Mouse (Mus musculus): ENCODE data around the gene Lce1h. TPM values are rescaled to one million over a fixed set of nuclear protein-coding genes. Genes with fewer than 3 reads are reported as not detected.

The Lce1h gene
- polyA plus RNA-seq, 1 experiment from 2014 or later, result not detected

DNA sequence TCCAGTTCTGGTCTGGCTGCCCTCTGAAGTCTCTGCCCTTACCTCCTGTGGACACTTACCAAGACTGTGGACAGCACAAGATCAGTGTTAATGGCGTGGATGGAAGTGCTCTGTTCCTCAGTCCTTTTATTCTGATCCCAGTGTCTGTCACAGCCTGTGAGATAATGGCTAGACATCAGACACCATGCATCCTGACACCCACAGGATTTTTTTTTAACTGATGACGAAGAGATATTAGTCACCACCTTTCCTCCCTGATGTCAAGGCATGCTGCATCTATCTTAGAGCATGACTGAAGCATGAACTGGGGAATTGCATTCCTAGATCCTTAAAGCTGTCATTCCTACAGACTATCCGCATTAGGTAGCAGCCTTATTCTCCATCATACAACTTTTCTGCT is 44.6 kb downstream of the Lce1h start, which contains the start of gene Lce1f:
Lce1f (minus strand) TSS at position 101 of the 400 bp plus-strand sequence.
- no peak within 1 kb of the TSS for H3K4me3 ChIP-seq (ENCODE audit: low read depth, low read length)
- WGBS (ENCODE audit: insufficient replicate concordance), result 50% methylated on average over 3 of the region's 3 CpGs
- H3K27ac ChIP-seq (ENCODE audit: low read length), result no peak within 1 kb of the TSS
- H3K9me3 ChIP-seq (replicated peaks; ENCODE audit: control insufficient read depth, low read length), result no peaks in the 10 kb centered on the region
- H3K36me3 ChIP-seq (ENCODE audit: control insufficient read depth, insufficient read depth), result no peaks in the 10 kb centered on the region
- H3K27me3 ChIP-seq (ENCODE audit: control insufficient read depth, insufficient read depth, low read depth, low read length), result no peaks in the 10 kb centered on the region
- H3K9ac ChIP-seq (ENCODE audit: low read depth, low read length), result no peak within 1 kb of the TSS
- no peak for ATAC-seq (ENCODE audit: low read depth)
- H3K4me2 ChIP-seq (ENCODE audit: low read depth, low read length), result no peak within 1 kb of the TSS
- no peaks in the 10 kb centered on the region for H3K4me1 ChIP-seq (ENCODE audit: control insufficient read depth, low read depth, low read length)

DNA sequence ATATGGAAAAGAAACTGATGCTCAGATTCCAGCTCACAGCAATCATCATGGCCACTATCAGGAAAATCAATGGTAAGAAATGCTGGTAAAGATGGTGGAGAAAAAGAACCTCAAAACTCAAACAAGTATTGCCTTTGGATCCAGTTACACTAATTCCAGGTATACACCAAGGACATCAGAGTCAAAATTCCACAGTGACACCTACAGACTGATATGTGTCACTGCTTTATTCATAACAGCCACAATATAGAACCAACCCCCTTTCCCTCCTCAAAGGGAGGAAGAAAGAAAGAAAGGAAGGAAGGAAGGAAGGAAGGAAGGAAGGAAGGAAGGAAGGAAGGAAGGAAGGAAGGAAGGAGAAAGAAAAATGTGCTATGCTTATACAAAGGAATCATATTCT is 49.7 kb downstream of the Lce1h start:
- no peak overlapping the region for H3K4me3 ChIP-seq (ENCODE audit: low read depth, low read length)
- H3K9me3 ChIP-seq (replicated peaks; ENCODE audit: control insufficient read depth, low read length), result no peaks in the 10 kb centered on the region
- no peaks in the 10 kb centered on the region for H3K36me3 ChIP-seq (ENCODE audit: control insufficient read depth, insufficient read depth)
- H3K27me3 ChIP-seq (ENCODE audit: control insufficient read depth, insufficient read depth, low read depth, low read length), result no peaks in the 10 kb centered on the region
- ATAC-seq (ENCODE audit: low read depth), result no peak
- no peaks in the 10 kb centered on the region for H3K4me1 ChIP-seq (ENCODE audit: control insufficient read depth, low read depth, low read length)
- no peak overlapping the region for H3K27ac ChIP-seq (ENCODE audit: low read length)
- H3K9ac ChIP-seq (ENCODE audit: low read depth, low read length), result no peak overlapping the region
- H3K4me2 ChIP-seq (ENCODE audit: low read depth, low read length), result no peak overlapping the region

Other genes with a start within 250 kb of the Lce1h start
- not detected in 2 replicates for gene 2310046K23Rik, start 230.6 kb downstream of the Lce1h start, polyA plus RNA-seq (2015; fragmentation: Nextera tagmentation; extraction: Ambion mirVana)
- gene Ivl, start 191.3 kb downstream of the Lce1h start, polyA plus RNA-seq (2015; fragmentation: Nextera tagmentation; extraction: Ambion mirVana), result not detected in 2 replicates
- gene Smcp, start 176.1 kb downstream of the Lce1h start, polyA plus RNA-seq (2015; fragmentation: Nextera tagmentation; extraction: Ambion mirVana), result 0.13 and 0.24 TPM in 2 replicates
- not detected in 2 replicates for gene 2210017I01Rik, start 157.6 kb downstream of the Lce1h start, polyA plus RNA-seq (2015; fragmentation: Nextera tagmentation; extraction: Ambion mirVana)
- 0.11 TPM in 1 of 2 replicates, not detected in the other for gene Lce6a, start 143.4 kb downstream of the Lce1h start, polyA plus RNA-seq (2015; fragmentation: Nextera tagmentation; extraction: Ambion mirVana)
- not detected in 2 replicates for gene Lce1a1, start 116.8 kb downstream of the Lce1h start, polyA plus RNA-seq (2015; fragmentation: Nextera tagmentation; extraction: Ambion mirVana)
- gene Lce1b, start 108.1 kb downstream of the Lce1h start, polyA plus RNA-seq (2015; fragmentation: Nextera tagmentation; extraction: Ambion mirVana), result not detected in 2 replicates
- not detected in 2 replicates for gene Lce1a2, start 94.8 kb downstream of the Lce1h start, polyA plus RNA-seq (2015; fragmentation: Nextera tagmentation; extraction: Ambion mirVana)
- gene Lce1c, start 85.8 kb downstream of the Lce1h start, polyA plus RNA-seq (2015; fragmentation: Nextera tagmentation; extraction: Ambion mirVana), result not detected in 2 replicates
- not detected in 2 replicates for gene Lce1d, start 77.9 kb downstream of the Lce1h start, polyA plus RNA-seq (2015; fragmentation: Nextera tagmentation; extraction: Ambion mirVana)
- gene Lce1e, start 56.0 kb downstream of the Lce1h start, polyA plus RNA-seq (2015; fragmentation: Nextera tagmentation; extraction: Ambion mirVana), result not detected in 2 replicates
- gene Lce1f, start 44.7 kb downstream of the Lce1h start, polyA plus RNA-seq (2015; fragmentation: Nextera tagmentation; extraction: Ambion mirVana), result not detected in 2 replicates
- gene Gm38119, start 26.0 kb downstream of the Lce1h start, polyA plus RNA-seq (2015; fragmentation: Nextera tagmentation; extraction: Ambion mirVana), result not detected in 2 replicates
- not detected in 2 replicates for gene Lce1g, start 12.7 kb downstream of the Lce1h start, polyA plus RNA-seq (2015; fragmentation: Nextera tagmentation; extraction: Ambion mirVana)
- gene Lce1i, start 13.8 kb upstream of the Lce1h start, polyA plus RNA-seq (2015; fragmentation: Nextera tagmentation; extraction: Ambion mirVana), result not detected in 2 replicates
- gene Lce1j, start 25.4 kb upstream of the Lce1h start, polyA plus RNA-seq (2015; fragmentation: Nextera tagmentation; extraction: Ambion mirVana), result not detected in 2 replicates
- not detected in 2 replicates for gene Lce1k, start 42.8 kb upstream of the Lce1h start, polyA plus RNA-seq (2015; fragmentation: Nextera tagmentation; extraction: Ambion mirVana)
- gene Kprp, start 62.2 kb upstream of the Lce1h start, polyA plus RNA-seq (2015; fragmentation: Nextera tagmentation; extraction: Ambion mirVana), result not detected in 2 replicates
- not detected in 2 replicates for gene Lce1l, start 86.2 kb upstream of the Lce1h start, polyA plus RNA-seq (2015; fragmentation: Nextera tagmentation; extraction: Ambion mirVana)
- gene 2310050C09Rik, start 105.2 kb upstream of the Lce1h start, polyA plus RNA-seq (2015; fragmentation: Nextera tagmentation; extraction: Ambion mirVana), result not detected in 2 replicates
- gene Lce3a, start 161.2 kb upstream of the Lce1h start, polyA plus RNA-seq (2015; fragmentation: Nextera tagmentation; extraction: Ambion mirVana), result not detected in 2 replicates
- not detected in 2 replicates for gene Lce3b, start 167.9 kb upstream of the Lce1h start, polyA plus RNA-seq (2015; fragmentation: Nextera tagmentation; extraction: Ambion mirVana)
- not detected in 2 replicates for gene Lce3c, start 179.4 kb upstream of the Lce1h start, polyA plus RNA-seq (2015; fragmentation: Nextera tagmentation; extraction: Ambion mirVana)
- not detected in 2 replicates for gene Lce3d, start 192.3 kb upstream of the Lce1h start, polyA plus RNA-seq (2015; fragmentation: Nextera tagmentation; extraction: Ambion mirVana)
- gene Lce3e, start 202.0 kb upstream of the Lce1h start, polyA plus RNA-seq (2015; fragmentation: Nextera tagmentation; extraction: Ambion mirVana), result not detected in 2 replicates
- not detected in 2 replicates for gene Lce3f, start 227.2 kb upstream of the Lce1h start, polyA plus RNA-seq (2015; fragmentation: Nextera tagmentation; extraction: Ambion mirVana)